Mouse (Mus musculus): ENCODE measurements at regions not wholly inside any gene's neighbourhood (a gene's known extent, or its start where the extent isn't known, plus 50 kb on each side); places are given as distances from the start of the nearest gene placed in this dataset.

DNA sequence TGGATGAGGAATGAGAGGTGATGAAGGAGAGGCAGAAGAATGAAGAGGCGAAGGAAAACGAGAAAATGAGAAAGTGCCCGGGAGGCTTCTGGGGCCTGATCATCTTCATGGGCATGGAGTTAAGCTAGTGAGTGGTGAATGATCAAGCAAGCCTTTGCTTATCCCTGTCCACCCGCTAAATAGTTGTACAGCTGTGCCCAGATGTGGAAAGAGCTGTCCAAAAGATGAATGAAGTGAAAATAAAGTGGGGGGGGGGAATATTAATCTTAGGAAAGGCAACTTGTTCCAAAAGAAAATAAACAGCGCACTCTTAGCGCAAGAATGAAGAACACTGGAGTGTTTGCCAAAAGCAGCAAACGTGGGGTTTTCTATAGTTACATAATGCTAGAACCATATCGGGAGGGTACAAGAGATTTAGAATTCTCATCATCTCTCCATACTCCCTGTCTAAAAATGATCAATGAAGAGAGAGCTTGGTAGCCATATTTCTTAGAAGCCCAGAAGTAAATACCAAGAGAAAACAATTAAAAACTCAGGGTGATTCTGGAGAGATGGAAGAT is 188.5 kb downstream of the Utp18 start:
- TF ChIP-seq POLR2A (IDR thresholded peaks at IDR 0.05; ENCODE audit: borderline replicate concordance, extremely low read depth, insufficient read depth, insufficient read length, poor library complexity, severe bottlenecking) (no peak), CTCF (IDR thresholded peaks at IDR 0.05; ENCODE audit: borderline replicate concordance, extremely low read depth, insufficient read depth, insufficient read length) (no peak)
